Comparison of ENCODE assay signal across 21 mouse cellular contexts in genomic region chr13:60416024-60416423, GRCm38 (mm10).
A peak's percentile ranks its signal among the peaks of the same experiment; 100 is the strongest.
DNase-seq lines count a peak whose midpoint lies in the region; ATAC-seq lines count a peak whose summit lies in the region.
"Had no signal": no experiment of that assay in that cellular context is flagged by ENCODE, and none has a peak within 500 bp of the region (broad histone marks: within the 10 kb centered on the region; RNA-seq: fewer than 3 reads in every experiment).

No protein-coding gene starts in this region.

- no peaks in the 10 kb centered on the region for H3K27me3 ChIP-seq in limb, embryonic 10.5 days (ENCODE audit: low read depth, poor library complexity, severe bottlenecking)
- H3K27me3 ChIP-seq in stomach, embryonic 16.5 days (ENCODE audit: control insufficient read depth, insufficient read depth, low read length) = no peaks in the 10 kb centered on the region
- H3K27me3 ChIP-seq in intestine, embryonic 15.5 days (replicated peaks) = no peaks in the 10 kb centered on the region
- H3K27me3 ChIP-seq: embryonic facial prominence, embryonic 12.5 days; heart, embryonic 12.5 days had no signal

- peak overlapping the region; percentile 19; the same call in 1 of the 2 replicates for H3K27ac ChIP-seq in limb, embryonic 10.5 days
- H3K27ac ChIP-seq in stomach, embryonic 16.5 days (ENCODE audit: low read length) = peak overlapping the region; percentile 49; the same call in 1 of the 2 replicates
- no peak overlapping the region for H3K27ac ChIP-seq in intestine, embryonic 15.5 days
- H3K27ac ChIP-seq: midbrain, embryonic 10.5 days had no signal

- no peak for DNase-seq in frontal cortex, postnatal 10 days (ENCODE audit: low spot score in 2 of 2)
- peak; percentile 41 for DNase-seq in layer of hippocampus, adult 9-11 months
- DNase-seq in layer of hippocampus, adult 11-12 months (ENCODE audit: low spot score) = no peak
- DNase-seq in limb, embryonic 10.5 days (ENCODE audit: low spot score) = no peak
- no peak for DNase-seq in lung, adult 18-20 months
- DNase-seq: cerebellum, adult 11-12 months; cerebellum, postnatal 14 days; heart, postnatal 10 days; kidney, adult 11 months; liver, postnatal 0 days; lung, postnatal 10 days; thymus, postnatal 25 days had no signal

- 85% methylated on average over 1 of the region's 1 CpGs for WGBS in limb, embryonic 10.5 days
- 61% methylated on average over 1 of the region's 1 CpGs for WGBS in stomach, embryonic 16.5 days
- WGBS in intestine, embryonic 15.5 days = 68% methylated on average over 1 of the region's 1 CpGs

- no peaks in the 10 kb centered on the region for H3K9me3 ChIP-seq in limb, embryonic 10.5 days (replicated peaks)
- no peaks in the 10 kb centered on the region for H3K9me3 ChIP-seq in stomach, embryonic 16.5 days (replicated peaks; ENCODE audit: control insufficient read depth, low read length)
- no peaks in the 10 kb centered on the region for H3K9me3 ChIP-seq in intestine, embryonic 15.5 days
- H3K9me3 ChIP-seq: embryonic facial prominence, embryonic 12.5 days; heart, embryonic 12.5 days; midbrain, embryonic 10.5 days had no signal

- H3K4me1 ChIP-seq in limb, embryonic 10.5 days = peaks cover 27% of the 10 kb centered on the region
- peaks cover 12% of the 10 kb centered on the region for H3K4me1 ChIP-seq in stomach, embryonic 16.5 days (ENCODE audit: control insufficient read depth, insufficient read depth, low read length)
- H3K4me1 ChIP-seq in intestine, embryonic 15.5 days (replicated peaks) = no peaks in the 10 kb centered on the region

- no peak overlapping the region for H3K4me2 ChIP-seq in stomach, embryonic 16.5 days (ENCODE audit: low read depth, low read length)
- H3K4me2 ChIP-seq in intestine, embryonic 15.5 days (replicated peaks) = no peak overlapping the region
- H3K4me2 ChIP-seq: embryonic facial prominence, embryonic 12.5 days; heart, embryonic 12.5 days; liver, embryonic 11.5 days had no signal

- no peak overlapping the region for H3K4me3 ChIP-seq in limb, embryonic 10.5 days
- H3K4me3 ChIP-seq in stomach, embryonic 16.5 days (replicated peaks; ENCODE audit: low read length) = no peak overlapping the region
- H3K4me3 ChIP-seq in intestine, embryonic 15.5 days (replicated peaks) = no peak overlapping the region
- H3K4me3 ChIP-seq: embryonic facial prominence, embryonic 12.5 days; heart, embryonic 12.5 days; midbrain, embryonic 10.5 days had no signal

- no peak overlapping the region for H3K9ac ChIP-seq in stomach, embryonic 16.5 days (ENCODE audit: low read length)
- H3K9ac ChIP-seq in intestine, embryonic 15.5 days = no peak overlapping the region
- H3K9ac ChIP-seq: embryonic facial prominence, embryonic 12.5 days; heart, embryonic 12.5 days; liver, postnatal 0 days had no signal

- no peaks in the 10 kb centered on the region for H3K36me3 ChIP-seq in limb, embryonic 10.5 days
- H3K36me3 ChIP-seq in stomach, embryonic 16.5 days (ENCODE audit: control insufficient read depth, insufficient read depth, low read length) = no peaks in the 10 kb centered on the region
- no peaks in the 10 kb centered on the region for H3K36me3 ChIP-seq in intestine, embryonic 15.5 days
- H3K36me3 ChIP-seq: embryonic facial prominence, embryonic 12.5 days; heart, embryonic 12.5 days; midbrain, embryonic 10.5 days had no signal

- peak; percentile 62; the same call in 1 of the 2 replicates for ATAC-seq in frontal cortex, adult (ENCODE audit: low TSS enrichment)
- no peak; the same call in 1 of the 2 replicates for ATAC-seq in stomach, embryonic 16.5 days (ENCODE audit: insufficient read depth, low FRiP score)
- ATAC-seq in intestine, embryonic 15.5 days = no peak
- ATAC-seq: forebrain, embryonic 16.5 days; liver, postnatal 0 days; midbrain, embryonic 16.5 days had no signal
